Mouse (Mus musculus): ENCODE data around the gene Anks3. TPM values are rescaled to one million over a fixed set of nuclear protein-coding genes. Genes with fewer than 3 reads are reported as not detected.

Gene Anks3
- total and polyA plus RNA-seq, 2 experiments from 2014 or later = 38.0 to 47.7 TPM

DNA sequence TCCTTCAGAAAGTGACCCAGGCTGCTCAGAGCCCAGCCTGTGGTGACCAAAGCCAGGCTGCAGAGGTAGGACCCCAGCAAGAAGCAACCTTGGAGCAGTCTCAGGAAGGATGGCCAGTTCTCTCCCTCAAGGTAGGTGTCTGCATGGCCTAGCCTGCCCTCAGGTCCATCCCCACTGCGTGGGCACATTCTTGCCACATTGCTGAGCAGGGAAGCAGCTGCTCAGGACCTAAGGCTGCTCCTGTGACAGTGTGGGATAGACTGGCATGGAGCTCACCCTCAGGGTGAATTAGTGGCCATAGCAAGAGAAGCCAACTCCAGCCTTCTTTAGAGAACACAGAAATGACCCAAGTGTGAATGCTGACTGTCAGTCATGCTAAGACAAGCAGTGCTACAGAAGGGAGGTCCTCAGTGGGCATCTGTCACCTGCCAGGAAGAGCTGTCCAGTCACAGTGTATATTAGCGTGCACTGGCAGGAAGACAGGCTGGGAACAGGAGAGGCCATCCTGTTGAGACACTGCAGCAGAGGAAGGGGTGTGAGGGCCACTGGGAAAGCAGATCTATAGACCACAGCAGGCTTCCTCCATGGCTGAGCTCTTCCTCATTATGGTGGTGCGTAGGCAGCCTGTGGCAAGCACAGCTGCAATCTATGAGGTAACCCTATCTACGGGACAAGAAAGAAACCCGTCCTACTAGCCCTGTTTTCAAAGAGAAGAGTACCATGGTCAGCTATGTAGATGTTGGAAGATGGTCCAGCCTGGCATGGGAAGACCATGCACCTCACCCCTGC, 5.2 kb upstream of the Anks3 start:
- Histone ChIP-seq H3K27me3 (ENCODE audit: insufficient read depth, low read length) (no peaks in the 10 kb centered on the region), H3K4me3 (ENCODE audit: low read length) (no peak overlapping the region), H3K4me2 (ENCODE audit: low read depth, low read length) (no peak overlapping the region), H3K27ac (no peak overlapping the region), H3K4me1 (ENCODE audit: insufficient read depth, low read length) (0 out of 2 replicates have a peak, but pooled peaks cover 6% of the 10 kb centered on the region), H3K36me3 (ENCODE audit: insufficient read depth, low read length) (no peaks in the 10 kb centered on the region), H3K9ac (replicated peaks; ENCODE audit: low read length) (no peak overlapping the region), H3K9me3 (ENCODE audit: low read length) (no peaks in the 10 kb centered on the region)
- no peak for TF ChIP-seq CTCF (IDR thresholded peaks at IDR 0.05; ENCODE audit: low read depth)
- DNase-seq (ENCODE audit: low spot score) = no peak
- WGBS = 82% methylated on average over 5 of the region's 5 CpGs
- no peak for ATAC-seq

DNA sequence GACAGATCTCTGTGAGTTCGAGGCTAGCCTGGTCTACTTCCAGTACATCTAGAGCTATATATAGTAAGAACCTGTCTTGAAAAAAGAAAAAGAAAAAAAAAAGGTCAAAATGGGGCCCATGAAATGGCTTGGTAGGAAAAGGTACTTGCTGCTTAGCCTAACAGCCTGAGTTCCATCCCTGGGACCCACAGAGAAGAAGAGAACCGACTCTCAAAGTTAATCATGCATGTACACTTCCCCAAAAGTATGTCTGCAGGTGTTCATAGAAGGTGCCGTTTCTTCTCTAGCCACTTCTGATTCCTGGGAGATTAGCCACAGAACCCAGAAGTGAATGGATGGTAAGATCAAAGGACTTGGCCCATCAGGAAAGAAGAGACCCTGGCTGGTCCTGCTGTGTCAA, 4.4 kb upstream of the Anks3 start:
- Histone ChIP-seq H3K4me1 (ENCODE audit: insufficient read depth, low read length) (0 out of 2 replicates have a peak, but pooled peaks cover 6% of the 10 kb centered on the region), H3K4me2 (ENCODE audit: low read depth, low read length) (no peak overlapping the region), H3K9ac (replicated peaks; ENCODE audit: low read length) (no peak overlapping the region), H3K27ac (no peak overlapping the region), H3K36me3 (ENCODE audit: insufficient read depth, low read length) (no peaks in the 10 kb centered on the region), H3K9me3 (ENCODE audit: low read length) (no peaks in the 10 kb centered on the region), H3K4me3 (ENCODE audit: low read length) (no peak overlapping the region), H3K27me3 (ENCODE audit: insufficient read depth, low read length) (no peaks in the 10 kb centered on the region)
- 78% methylated on average over 3 of the region's 3 CpGs for WGBS
- TF ChIP-seq CTCF (IDR thresholded peaks at IDR 0.05; ENCODE audit: low read depth) = no peak
- no peak for DNase-seq (ENCODE audit: low spot score)
- no peak for ATAC-seq

DNA sequence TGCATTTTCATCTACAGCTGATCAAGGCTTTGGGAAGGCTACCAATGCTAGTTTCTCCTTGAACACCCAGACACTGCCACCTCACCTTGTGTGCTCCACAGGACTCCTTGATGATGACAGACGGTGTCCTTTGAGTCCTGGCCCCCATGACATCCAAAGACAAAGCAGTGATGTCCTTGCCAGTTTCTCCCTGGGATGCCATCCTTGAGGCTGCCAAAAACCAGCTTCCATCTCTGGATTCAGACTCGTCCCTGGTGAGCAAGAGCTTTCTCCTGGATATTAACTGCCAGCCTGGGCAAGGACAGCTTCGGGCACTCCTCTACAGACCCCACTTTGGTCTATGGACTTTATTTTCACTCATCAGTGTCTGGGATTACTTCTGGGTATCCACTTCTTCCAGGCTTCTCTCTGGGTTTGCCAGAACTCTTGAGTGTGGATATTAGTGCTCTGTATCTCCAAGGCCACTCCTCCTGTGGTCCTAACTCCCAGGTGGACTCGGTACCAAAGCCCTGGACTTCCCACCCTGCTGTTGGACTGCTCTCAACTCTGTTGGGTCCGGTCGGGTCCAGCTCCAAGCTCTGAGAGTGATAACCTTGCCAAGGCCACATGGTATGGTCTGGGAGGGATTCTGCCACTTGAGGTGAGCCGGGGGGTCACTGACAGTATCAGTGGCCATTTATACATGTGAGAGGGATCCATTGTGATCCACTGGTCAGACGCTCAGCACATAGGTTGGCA, 1.6 kb upstream of the Anks3 start:
- Histone ChIP-seq H3K9ac (replicated peaks; ENCODE audit: low read length) (no peak overlapping the region), H3K4me3 (ENCODE audit: low read length) (no peak overlapping the region; the same call in 1 of the 2 replicates), H3K4me1 (ENCODE audit: insufficient read depth, low read length) (peaks cover 14% of the 10 kb centered on the region; the same call in 1 of the 2 replicates), H3K27ac (no peak overlapping the region; the same call in 1 of the 2 replicates), H3K36me3 (ENCODE audit: insufficient read depth, low read length) (no peaks in the 10 kb centered on the region), H3K27me3 (ENCODE audit: insufficient read depth, low read length) (no peaks in the 10 kb centered on the region), H3K9me3 (ENCODE audit: low read length) (no peaks in the 10 kb centered on the region), H3K4me2 (ENCODE audit: low read depth, low read length) (peak overlapping the region; percentile 63; the same call in 1 of the 2 replicates)
- no peak for TF ChIP-seq CTCF (IDR thresholded peaks at IDR 0.05; ENCODE audit: low read depth)
- DNase-seq (ENCODE audit: low spot score) (no peak), ATAC-seq (no peak)
- WGBS = 80% methylated on average over 8 of the region's 8 CpGs

DNA sequence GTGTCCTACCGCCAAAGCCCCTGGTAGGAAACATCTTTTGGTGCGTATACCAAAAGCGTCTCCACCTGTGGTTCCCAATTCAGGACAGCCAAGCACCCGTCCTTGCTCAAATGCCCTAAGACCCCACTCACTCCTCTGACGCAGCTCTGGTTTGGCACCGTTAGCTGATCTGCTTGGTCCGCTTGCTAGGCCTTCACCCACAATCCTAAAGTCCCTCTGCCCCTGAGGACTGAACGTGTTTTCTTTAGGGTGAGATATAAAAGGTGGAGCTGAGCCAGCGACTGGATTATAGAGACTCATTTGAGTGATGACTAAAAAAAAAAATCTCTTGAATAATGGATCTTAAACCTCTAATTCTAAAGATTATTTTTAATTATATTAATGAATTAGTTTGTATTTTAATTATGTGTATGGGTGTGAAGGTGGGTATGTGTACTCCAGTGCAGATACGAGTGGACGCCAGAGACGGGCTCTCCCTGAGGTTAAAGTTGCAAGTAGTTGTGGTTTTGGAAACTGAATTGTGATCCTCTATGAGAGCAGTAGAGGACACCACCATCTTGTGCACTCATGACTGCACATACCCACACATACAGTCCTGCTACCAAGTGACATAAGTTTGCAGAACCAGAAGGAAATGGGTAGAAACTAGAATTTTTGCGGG, 856 bp upstream of the Anks3 start:
- H3K36me3 ChIP-seq (ENCODE audit: insufficient read depth, low read length) = no peaks in the 10 kb centered on the region
- TF ChIP-seq CTCF (IDR thresholded peaks at IDR 0.05; ENCODE audit: low read depth) = no peak
- peak overlapping the region; percentile 61 for H3K9ac ChIP-seq (replicated peaks; ENCODE audit: low read length)
- DNase-seq (ENCODE audit: low spot score) = peak; percentile 46
- H3K9me3 ChIP-seq (ENCODE audit: low read length) = no peaks in the 10 kb centered on the region
- WGBS = 22% methylated on average over 13 of the region's 13 CpGs
- no peaks in the 10 kb centered on the region for H3K27me3 ChIP-seq (ENCODE audit: insufficient read depth, low read length)
- H3K27ac ChIP-seq = peak overlapping the region; percentile 88
- H3K4me1 ChIP-seq (ENCODE audit: insufficient read depth, low read length) = peaks cover 14% of the 10 kb centered on the region; the same call in 1 of the 2 replicates
- peak overlapping the region; percentile 73 for H3K4me3 ChIP-seq (ENCODE audit: low read length)
- peak overlapping the region; percentile 63 for H3K4me2 ChIP-seq (ENCODE audit: low read depth, low read length)
- ATAC-seq = peak; percentile 15

DNA sequence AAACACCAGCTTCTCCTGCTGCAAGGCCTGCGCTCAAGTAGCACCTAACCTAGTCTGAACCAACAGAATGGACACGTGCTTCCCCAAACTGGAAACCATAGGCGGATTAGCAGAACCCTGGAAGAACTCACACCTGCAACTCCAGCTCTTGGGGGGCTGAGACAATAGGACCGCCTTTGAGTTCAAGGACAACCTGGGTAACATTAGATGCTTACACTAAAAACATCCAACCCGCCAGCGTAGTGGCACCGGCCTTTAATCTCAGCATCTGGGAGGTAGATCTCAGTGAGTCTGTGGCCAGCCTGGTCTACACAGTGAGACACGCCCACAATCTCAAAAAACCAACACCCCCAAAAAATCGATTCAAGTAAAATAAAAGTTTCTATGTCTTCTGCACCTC, 659 bp downstream of the Anks3 start:
- H3K27ac ChIP-seq = peak overlapping the region; percentile 88; the same call in 1 of the 2 replicates
- ATAC-seq = no peak

DNA sequence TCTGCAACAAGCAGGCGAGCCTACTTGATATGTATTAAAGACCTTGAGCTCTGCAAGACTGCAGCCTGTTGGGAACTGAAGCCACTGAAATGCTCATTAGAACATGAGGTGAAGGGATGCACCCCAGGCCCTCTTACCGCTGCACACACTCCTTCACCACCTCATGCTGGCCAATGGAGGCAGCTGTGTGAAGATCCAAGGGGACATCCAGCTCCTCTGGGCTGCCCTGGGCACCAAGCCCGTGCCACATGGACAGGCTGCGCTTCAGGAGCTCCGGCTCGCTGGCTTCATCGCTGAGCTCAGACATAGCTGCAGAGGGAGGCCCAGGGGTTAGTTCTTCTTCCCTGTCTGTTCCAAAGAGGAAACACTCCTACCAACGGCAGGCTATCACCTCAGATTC, 3.7 kb downstream of the Anks3 start:
- DNase-seq (ENCODE audit: low spot score) (no peak), ATAC-seq (no peak)
- no peak for TF ChIP-seq CTCF (IDR thresholded peaks at IDR 0.05; ENCODE audit: low read depth)
- Histone ChIP-seq H3K4me1 (ENCODE audit: insufficient read depth, low read length) (peaks cover 8% of the 10 kb centered on the region; the same call in 1 of the 2 replicates), H3K4me2 (ENCODE audit: low read depth, low read length) (no peak overlapping the region), H3K9me3 (ENCODE audit: low read length) (no peaks in the 10 kb centered on the region), H3K27ac (no peak overlapping the region), H3K36me3 (ENCODE audit: insufficient read depth, low read length) (peaks cover 24% of the 10 kb centered on the region; the same call in 1 of the 2 replicates), H3K9ac (replicated peaks; ENCODE audit: low read length) (0 out of 2 replicates have a peak overlapping the region, but pooled peaks have one; percentile 9), H3K4me3 (ENCODE audit: low read length) (no peak overlapping the region), H3K27me3 (ENCODE audit: insufficient read depth, low read length) (no peaks in the 10 kb centered on the region)
- 81% methylated on average over 8 of the region's 8 CpGs for WGBS

More for the DNA sequence above, 659 bp downstream of the Anks3 start:
- H3K4me1 ChIP-seq (ENCODE audit: insufficient read depth, low read length) = peaks cover 14% of the 10 kb centered on the region; the same call in 1 of the 2 replicates
- peak overlapping the region; percentile 74 for H3K9ac ChIP-seq (replicated peaks; ENCODE audit: low read length)
- no peaks in the 10 kb centered on the region for H3K9me3 ChIP-seq (ENCODE audit: low read length)
- 50% methylated on average over 9 of the region's 9 CpGs for WGBS
- H3K36me3 ChIP-seq (ENCODE audit: insufficient read depth, low read length) = no peaks in the 10 kb centered on the region
- peak overlapping the region; percentile 73 for H3K4me3 ChIP-seq (ENCODE audit: low read length)
- TF ChIP-seq CTCF (IDR thresholded peaks at IDR 0.05; ENCODE audit: low read depth) = no peak
- no peaks in the 10 kb centered on the region for H3K27me3 ChIP-seq (ENCODE audit: insufficient read depth, low read length)
- H3K4me2 ChIP-seq (ENCODE audit: low read depth, low read length) = peak overlapping the region; percentile 63
- DNase-seq (ENCODE audit: low spot score) = no peak

Data from hindbrain, postnatal 0 days (tissue).